Comparison of ENCODE assay signal across 21 mouse cellular contexts in genomic region chr1:153491822-153492221, GRCm38 (mm10). TPM values are rescaled to one million over a fixed set of nuclear protein-coding genes. Genes with fewer than 3 reads are reported as not detected.
DNase-seq lines count a peak whose midpoint lies in the region; ATAC-seq and TF ChIP-seq lines count a peak whose summit lies in the region.
"Had no signal": no experiment of that assay in that cellular context is flagged by ENCODE, and none has a peak within 500 bp of the region (broad histone marks: within the 10 kb centered on the region; RNA-seq: fewer than 3 reads in every experiment).

No protein-coding gene starts in this region.

- no peak for TF ChIP-seq CTCF in MEL (IDR thresholded peaks at IDR 0.05 in 2 of 3, conservative IDR thresholded peaks at IDR 0.05 in 1 of 3; ENCODE audit: control insufficient read depth in 1 of 3, insufficient read depth in 1 of 3, low read depth in 2 of 3, low read length in 3 of 3, poor library complexity in 1 of 3, severe bottlenecking in 1 of 3)

- H3K79me2 ChIP-seq in MEL (ENCODE audit: control insufficient read depth, insufficient read depth, low read length, poor library complexity) = peaks cover 6% of the 10 kb centered on the region
- peaks cover 7% of the 10 kb centered on the region for H3K79me2 ChIP-seq in macrophage (ENCODE audit: inconsistent target)

- no peak for TF ChIP-seq EP300 in MEL (IDR thresholded peaks at IDR 0.05; ENCODE audit: low read depth in 1 of 2, low read length in 2 of 2)

- intact Hi-C loops in heart, postnatal 14 days (cut with DNase I) = no loop called here

- H3K27ac ChIP-seq in midbrain, embryonic 11.5 days (ENCODE audit: low read depth, low read length) = no peak overlapping the region
- H3K27ac ChIP-seq in midbrain, embryonic 15.5 days = no peak overlapping the region
- no peak overlapping the region for H3K27ac ChIP-seq in MEL (ENCODE audit: control insufficient read depth, low read depth, low read length)
- peak overlapping the region; percentile 54 for H3K27ac ChIP-seq in macrophage
- no peak overlapping the region for H3K27ac ChIP-seq in intestine, embryonic 16.5 days (ENCODE audit: low read length)
- H3K27ac ChIP-seq: embryonic facial prominence, embryonic 10.5 days; heart, embryonic 15.5 days; hindbrain, embryonic 10.5 days; hindbrain, postnatal 0 days; kidney, postnatal 0 days; limb, embryonic 15.5 days had no signal

- ATAC-seq in midbrain, embryonic 11.5 days (ENCODE audit: low FRiP score) = no peak
- ATAC-seq in midbrain, embryonic 15.5 days (replicated peaks) = no peak
- no peak for ATAC-seq in intestine, embryonic 16.5 days
- ATAC-seq: hindbrain, postnatal 0 days; Patski had no signal

- TF ChIP-seq RAD21 in MEL (IDR thresholded peaks at IDR 0.05; ENCODE audit: low read depth, low read length) = no peak

- H3K4me1 ChIP-seq in midbrain, embryonic 11.5 days (ENCODE audit: control insufficient read depth, insufficient read depth, low read length) = no peaks in the 10 kb centered on the region
- H3K4me1 ChIP-seq in midbrain, embryonic 15.5 days = peaks cover 5% of the 10 kb centered on the region; the same call in 1 of the 2 replicates
- H3K4me1 ChIP-seq in MEL (ENCODE audit: control insufficient read depth in 1 of 2, insufficient read depth in 2 of 2, low read length in 2 of 2) = no peaks in the 10 kb centered on the region; a peak in 1 of 4 replicates
- H3K4me1 ChIP-seq in intestine, embryonic 16.5 days (ENCODE audit: control insufficient read depth, insufficient read depth, low read length) = no peaks in the 10 kb centered on the region
- H3K4me1 ChIP-seq: heart, embryonic 15.5 days; hindbrain, embryonic 10.5 days; limb, embryonic 15.5 days had no signal

- no peaks in the 10 kb centered on the region for H3K9me3 ChIP-seq in midbrain, embryonic 11.5 days (ENCODE audit: control insufficient read depth, low read length)
- H3K9me3 ChIP-seq in midbrain, embryonic 15.5 days = no peaks in the 10 kb centered on the region
- H3K9me3 ChIP-seq in MEL (replicated peaks; ENCODE audit: insufficient read depth, low read length) = no peaks in the 10 kb centered on the region
- H3K9me3 ChIP-seq in intestine, embryonic 16.5 days (ENCODE audit: control insufficient read depth, low read length) = no peaks in the 10 kb centered on the region
- H3K9me3 ChIP-seq: embryonic facial prominence, embryonic 10.5 days; heart, embryonic 15.5 days; hindbrain, embryonic 10.5 days; limb, embryonic 15.5 days had no signal

- H3K27me3 ChIP-seq in midbrain, embryonic 11.5 days (ENCODE audit: control insufficient read depth, insufficient read depth, low read length) = no peaks in the 10 kb centered on the region
- H3K27me3 ChIP-seq in midbrain, embryonic 15.5 days (replicated peaks) = no peaks in the 10 kb centered on the region
- no peaks in the 10 kb centered on the region for H3K27me3 ChIP-seq in MEL (ENCODE audit: control insufficient read depth in 1 of 2, insufficient read depth in 2 of 2, low read length in 2 of 2)
- no peaks in the 10 kb centered on the region for H3K27me3 ChIP-seq in intestine, embryonic 16.5 days (replicated peaks; ENCODE audit: control insufficient read depth, insufficient read depth, low read length)
- H3K27me3 ChIP-seq: heart, embryonic 15.5 days; limb, embryonic 15.5 days; Patski had no signal

- no peaks in the 10 kb centered on the region for H3K36me3 ChIP-seq in midbrain, embryonic 11.5 days (ENCODE audit: control insufficient read depth, insufficient read depth, low read length)
- H3K36me3 ChIP-seq in midbrain, embryonic 15.5 days (replicated peaks) = no peaks in the 10 kb centered on the region
- H3K36me3 ChIP-seq in MEL (ENCODE audit: control insufficient read depth in 1 of 2, insufficient read depth in 2 of 2, low read length in 2 of 2) = no peaks in the 10 kb centered on the region; a peak in 1 of 4 replicates
- H3K36me3 ChIP-seq in macrophage (ENCODE audit: inconsistent target) = no peaks in the 10 kb centered on the region
- no peaks in the 10 kb centered on the region for H3K36me3 ChIP-seq in intestine, embryonic 16.5 days (ENCODE audit: control insufficient read depth, insufficient read depth, low read length)
- H3K36me3 ChIP-seq: embryonic facial prominence, embryonic 10.5 days; heart, embryonic 15.5 days; hindbrain, embryonic 10.5 days; limb, embryonic 15.5 days had no signal

- H3K9ac ChIP-seq in midbrain, embryonic 11.5 days (ENCODE audit: low read length) = no peak overlapping the region
- no peak overlapping the region for H3K9ac ChIP-seq in midbrain, embryonic 15.5 days
- no peak overlapping the region for H3K9ac ChIP-seq in MEL (ENCODE audit: control insufficient read depth, low read depth, low read length, poor library complexity, severe bottlenecking)
- H3K9ac ChIP-seq in intestine, embryonic 16.5 days (ENCODE audit: low read depth, low read length) = no peak overlapping the region
- H3K9ac ChIP-seq: heart, embryonic 15.5 days; limb, embryonic 15.5 days had no signal

- H3K4me2 ChIP-seq in midbrain, embryonic 11.5 days = no peak overlapping the region
- no peak overlapping the region for H3K4me2 ChIP-seq in midbrain, embryonic 15.5 days
- H3K4me2 ChIP-seq in intestine, embryonic 16.5 days (ENCODE audit: low read depth, low read length) = no peak overlapping the region
- H3K4me2 ChIP-seq: heart, embryonic 15.5 days; limb, embryonic 15.5 days had no signal

- WGBS in midbrain, embryonic 11.5 days = 92% methylated on average over 1 of the region's 1 CpGs
- WGBS in midbrain, embryonic 15.5 days = 85% methylated on average over 1 of the region's 1 CpGs
- WGBS in macrophage (ENCODE audit: missing documents) = 40% methylated on average over 1 of the region's 1 CpGs
- WGBS in intestine, embryonic 16.5 days = 96% methylated on average over 1 of the region's 1 CpGs

- TF ChIP-seq POLR2A in MEL (IDR thresholded peaks at IDR 0.05; ENCODE audit: control insufficient read depth in 1 of 2, insufficient read depth in 1 of 2, low read depth in 1 of 2, low read length in 2 of 2, poor library complexity in 1 of 2) = no peak

- no peak overlapping the region for H3K4me3 ChIP-seq in midbrain, embryonic 11.5 days (ENCODE audit: low read depth, low read length)
- no peak overlapping the region for H3K4me3 ChIP-seq in midbrain, embryonic 15.5 days
- no peak overlapping the region for H3K4me3 ChIP-seq in MEL (ENCODE audit: control insufficient read depth in 1 of 2, insufficient read depth in 1 of 2, low read depth in 2 of 2, low read length in 2 of 2)
- no peak overlapping the region for H3K4me3 ChIP-seq in macrophage (ENCODE audit: inconsistent target)
- no peak overlapping the region for H3K4me3 ChIP-seq in intestine, embryonic 16.5 days (ENCODE audit: low read length)
- H3K4me3 ChIP-seq: embryonic facial prominence, embryonic 10.5 days; heart, embryonic 15.5 days; hindbrain, embryonic 10.5 days; limb, embryonic 15.5 days had no signal

- DNase-seq in heart, adult 11 months = peak; percentile 94
- DNase-seq in heart, postnatal 14 days = no peak
- DNase-seq in midbrain, embryonic 11.5 days (ENCODE audit: low spot score, missing footprints) = peak; percentile 39
- DNase-seq in MEL (ENCODE audit: low read depth, low spot score) = peak; percentile 49
- DNase-seq in thymus, postnatal 4 days = no peak
- DNase-seq: adrenal gland, postnatal 14 days; cerebellum, adult 2 months; kidney, adult 18-20 months; midbrain, embryonic 14.5 days; thymus, adult 18-20 months had no signal

TF ChIP-seq in MEL, 35 proteins besides CTCF, POLR2A, EP300 and RAD21:
- TF ChIP-seq ZC3H11A (IDR thresholded peaks at IDR 0.05; ENCODE audit: low read depth, low read length) (no peak), POLR2AphosphoS2 (IDR thresholded peaks at IDR 0.05; ENCODE audit: low read length) (no peak), ZMIZ1 (IDR thresholded peaks at IDR 0.05; ENCODE audit: low read depth, low read length) (no peak), ZKSCAN1 (IDR thresholded peaks at IDR 0.05; ENCODE audit: low read depth, low read length) (no peak), RCOR1 (IDR thresholded peaks at IDR 0.05; ENCODE audit: low read depth, low read length) (no peak), TAL1 (IDR thresholded peaks at IDR 0.05; ENCODE audit: low read length) (no peak), SMC3 (IDR thresholded peaks at IDR 0.05; ENCODE audit: low read depth, low read length) (no peak), ETS1 (IDR thresholded peaks at IDR 0.05; ENCODE audit: low read depth, low read length) (no peak)

RNA-seq across cellular contexts. Expression of gene Dhx9, which starts 4.4 kb away (rescaled TPM):
- 10 to 100 TPM; 58.3 to 64.8 TPM for total RNA-seq in heart, postnatal 14 days (2021)
- polyA plus RNA-seq in midbrain, embryonic 11.5 days (2014; fragmentation: Nextera tagmentation; extraction: Ambion mirVana) = 27.0 and 35.6 TPM in 2 replicates
- 30.2 and 36.3 TPM in 2 replicates for polyA plus RNA-seq in midbrain, embryonic 15.5 days (2015; fragmentation: Nextera tagmentation; extraction: Ambion mirVana)
- total RNA-seq in MEL (2012; rRNA removed) = 82.0 and 94.1 TPM in 2 replicates
- polyA plus RNA-seq in MEL (2012; ENCODE audit: insufficient read depth in 1 of 2, insufficient read length in 2 of 2, low read depth in 1 of 2, low replicate concordance in 2 of 2, missing spikeins in 1 of 2) = 100 to 1,000 TPM; 170 to 262 TPM
- total RNA-seq in macrophage (2018; cell fraction: chromatin; rRNA removed) = 100 to 1,000 TPM; 139 to 418 (median 222) TPM
- 10 to 100 TPM; 29.3 to 79.3 (median 55.6) TPM for total RNA-seq in macrophage (2018; cell fraction: cytosol; rRNA removed)
- 100 to 1,000 TPM in 22 of 26 experiments, 10 to 100 TPM in 4; 81.2 to 270 (median 124) TPM for total RNA-seq in macrophage (2018; cell fraction: nucleus; rRNA removed)
- polyA plus RNA-seq in macrophage (2018) = 51.6 to 87.8 TPM (median 81.8 TPM) in 3 replicates
- polyA plus RNA-seq in intestine, embryonic 16.5 days (2015; fragmentation: Nextera tagmentation; extraction: Ambion mirVana) = 15.7 and 18.1 TPM in 2 replicates

RNA-seq across cellular contexts. Expression of gene Npl, which starts 58.0 kb away (rescaled TPM):
- total RNA-seq in heart, postnatal 14 days (2021) = 1 to 10 TPM; 1.7 to 1.8 TPM
- 20.5 and 23.6 TPM in 2 replicates for polyA plus RNA-seq in midbrain, embryonic 11.5 days (2014; fragmentation: Nextera tagmentation; extraction: Ambion mirVana)
- polyA plus RNA-seq in midbrain, embryonic 15.5 days (2015; fragmentation: Nextera tagmentation; extraction: Ambion mirVana) = 11.5 and 12.4 TPM in 2 replicates
- total RNA-seq in MEL (2012; rRNA removed) = not detected in 2 replicates
- polyA plus RNA-seq in MEL (2012; ENCODE audit: insufficient read depth in 1 of 2, insufficient read length in 2 of 2, low read depth in 1 of 2, low replicate concordance in 2 of 2, missing spikeins in 1 of 2) (under 1 TPM in 1 of 2 experiments, not detected in 1; 0.08 TPM), macrophage (2018) (30.0 to 56.0 TPM (median 46.8 TPM) in 3 replicates)
- total RNA-seq in macrophage (2018; cell fraction: chromatin; rRNA removed) = 10 to 100 TPM in 6 of 26 experiments, 1 to 10 TPM in 17, under 1 TPM in 3; 0.45 to 22.3 (median 3.8) TPM
- total RNA-seq in macrophage (2018; cell fraction: cytosol; rRNA removed) = 10 to 100 TPM in 24 of 26 experiments, 1 to 10 TPM in 2; 9.1 to 33.0 (median 18.9) TPM
- 10 to 100 TPM in 3 of 26 experiments, 1 to 10 TPM in 23; 2.5 to 14.3 (median 5.3) TPM for total RNA-seq in macrophage (2018; cell fraction: nucleus; rRNA removed)
- polyA plus RNA-seq in intestine, embryonic 16.5 days (2015; fragmentation: Nextera tagmentation; extraction: Ambion mirVana) = 174 and 289 TPM in 2 replicates
- total RNA-seq: neutrophil, adult 5-6 weeks had no signal

Comparison
In these comparisons a context has a peak if more than half of its experiments do, and no peak if none do; other contexts are left out.
1. DNase-seq: peak in heart, adult 11 months (single experiment), midbrain, embryonic 11.5 days (single experiment) and MEL (single experiment); none in heart, postnatal 14 days (0 of 2) and thymus, postnatal 4 days (single experiment).
2. RNA of gene Npl, which starts 58.0 kb away (polyA plus RNA-seq): 174 to 289 TPM in intestine, embryonic 16.5 days, 30.0 to 56.0 TPM in macrophage, 20.5 to 23.6 TPM in midbrain, embryonic 11.5 days and 11.5 to 12.4 TPM in midbrain, embryonic 15.5 days; 0.08 TPM in MEL; every median in the first group is over 10 times any median in the second.